Mouse (Mus musculus): ENCODE measurements around the gene Otulin. TPM values are rescaled to one million over a fixed set of nuclear protein-coding genes. Genes with fewer than 3 reads are reported as not detected.

Otulin gene
- polyA plus RNA-seq, 1 experiment, result 26.0 TPM

DNA sequence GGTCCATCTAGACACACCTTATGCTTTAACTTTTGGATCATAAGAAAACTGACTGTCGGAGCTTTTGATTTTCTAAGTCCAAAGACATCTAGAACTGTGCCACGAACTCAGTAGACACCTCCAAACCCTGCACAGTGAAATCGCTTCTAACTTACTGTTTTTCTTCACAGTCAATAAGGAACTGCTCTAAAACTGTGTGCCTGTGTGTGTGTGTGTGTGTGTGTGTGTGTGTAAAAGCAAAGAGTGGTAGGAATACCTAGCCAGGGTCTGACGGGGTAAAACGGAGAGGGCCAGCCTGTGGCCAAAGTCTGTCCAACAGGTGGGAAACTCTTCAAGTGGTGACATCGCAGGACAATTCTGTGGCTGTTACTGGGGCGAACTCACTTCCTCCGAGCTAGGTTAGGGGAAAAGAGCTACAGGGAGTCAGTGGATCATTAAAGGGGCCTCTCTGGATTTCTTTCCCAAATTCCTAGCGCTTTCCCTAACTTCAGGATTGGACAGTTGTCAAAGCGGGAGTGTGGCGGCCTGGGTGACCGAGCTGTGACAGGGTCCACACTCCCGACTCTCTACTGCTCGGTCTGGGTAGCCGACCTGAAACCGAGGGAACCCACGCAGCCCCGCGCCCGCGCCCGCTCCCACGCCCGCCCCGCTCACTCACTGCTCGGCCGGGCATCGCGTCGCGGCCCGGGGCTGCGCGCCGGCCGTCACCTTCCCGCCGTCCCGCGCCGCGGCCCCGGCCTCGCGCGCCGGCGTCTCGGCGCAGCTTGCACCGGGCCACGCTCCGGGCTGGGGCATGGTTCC is 493 bp downstream of the Otulin start:
- peaks cover 8% of the 10 kb centered on the region; the same call in 1 of the 2 replicates for H3K4me1 ChIP-seq (ENCODE audit: control insufficient read depth, insufficient read depth, low read length)
- no peaks in the 10 kb centered on the region for H3K27me3 ChIP-seq (ENCODE audit: control insufficient read depth, insufficient read depth, low read length)
- 2% methylated on average over 53 of the region's 53 CpGs for whole genome bisulfite sequencing
- peak in 1 of 2 experiments; percentile 34 for DNase-seq
- peak overlapping the region; percentile 69 for H3K4me3 ChIP-seq (replicated peaks; ENCODE audit: insufficient read depth, low read depth, low read length)
- no peak for TF ChIP-seq CTCF (IDR thresholded peaks at IDR 0.05; ENCODE audit: borderline replicate concordance, insufficient read depth, low read depth, low read length)
- no peak for TF ChIP-seq POLR2A (IDR thresholded peaks at IDR 0.05; ENCODE audit: borderline replicate concordance, insufficient read depth, low read length)
- H3K27ac ChIP-seq (ENCODE audit: insufficient read depth, low read length), result no peak overlapping the region

DNA sequence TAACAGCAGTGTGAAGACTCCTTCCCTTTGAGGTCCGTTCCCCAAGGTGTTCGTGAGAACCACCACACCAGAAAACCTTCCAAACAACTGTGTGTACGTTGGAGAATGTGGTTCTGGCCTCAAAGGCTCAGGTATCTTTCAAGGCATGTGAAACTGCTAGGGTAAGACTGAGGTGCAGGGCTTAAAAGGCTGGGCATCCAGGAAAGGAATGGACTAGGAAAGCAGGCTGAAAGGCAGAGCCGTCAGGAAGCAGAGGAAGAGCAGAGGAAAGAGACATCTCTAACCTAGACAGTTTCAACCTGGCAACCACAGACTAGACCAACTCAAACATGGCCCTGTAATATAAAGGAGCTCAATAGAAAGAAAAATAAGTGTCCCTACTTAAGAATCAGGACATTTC is 1.4 kb downstream of the Otulin start:
- DNase-seq, result no peak
- Histone ChIP-seq H3K27ac (ENCODE audit: insufficient read depth, low read length) (no peak overlapping the region), H3K27me3 (ENCODE audit: control insufficient read depth, insufficient read depth, low read length) (no peaks in the 10 kb centered on the region), H3K4me1 (ENCODE audit: control insufficient read depth, insufficient read depth, low read length) (peaks cover 8% of the 10 kb centered on the region; the same call in 1 of the 2 replicates), H3K4me3 (replicated peaks; ENCODE audit: insufficient read depth, low read depth, low read length) (no peak overlapping the region)
- 85% methylated on average over 4 of the region's 4 CpGs for WGBS
- TF ChIP-seq POLR2A (IDR thresholded peaks at IDR 0.05; ENCODE audit: borderline replicate concordance, insufficient read depth, low read length), result no peak
- TF ChIP-seq CTCF (IDR thresholded peaks at IDR 0.05; ENCODE audit: borderline replicate concordance, insufficient read depth, low read depth, low read length), result no peak

DNA sequence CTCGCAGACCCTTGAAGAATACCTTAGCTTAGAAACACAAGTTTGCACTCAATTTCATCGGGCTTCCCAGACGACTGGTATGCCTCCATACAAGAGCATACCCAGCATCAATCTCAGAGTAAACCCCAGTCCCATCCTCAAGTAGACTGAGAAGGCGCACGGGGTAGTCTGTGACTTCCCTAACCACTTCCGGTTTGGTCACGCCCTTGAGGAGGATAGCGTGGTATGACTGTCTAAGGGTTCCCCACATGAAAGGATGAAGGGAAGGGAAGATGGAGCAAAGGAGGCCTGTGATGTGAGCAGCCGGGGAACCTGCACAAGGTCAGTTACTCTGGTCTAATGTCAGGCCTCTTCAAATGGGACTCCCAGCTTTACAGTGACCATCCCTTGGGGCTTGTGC is 2.7 kb downstream of the Otulin start:
- no peak for DNase-seq
- Histone ChIP-seq H3K27ac (ENCODE audit: insufficient read depth, low read length) (no peak overlapping the region), H3K4me1 (ENCODE audit: control insufficient read depth, insufficient read depth, low read length) (peaks cover 8% of the 10 kb centered on the region; the same call in 1 of the 2 replicates), H3K4me3 (replicated peaks; ENCODE audit: insufficient read depth, low read depth, low read length) (no peak overlapping the region), H3K27me3 (ENCODE audit: control insufficient read depth, insufficient read depth, low read length) (no peaks in the 10 kb centered on the region)
- TF ChIP-seq POLR2A (IDR thresholded peaks at IDR 0.05; ENCODE audit: borderline replicate concordance, insufficient read depth, low read length) (no peak), CTCF (IDR thresholded peaks at IDR 0.05; ENCODE audit: borderline replicate concordance, insufficient read depth, low read depth, low read length) (no peak)
- 92% methylated on average over 9 of the region's 9 CpGs for WGBS

DNA sequence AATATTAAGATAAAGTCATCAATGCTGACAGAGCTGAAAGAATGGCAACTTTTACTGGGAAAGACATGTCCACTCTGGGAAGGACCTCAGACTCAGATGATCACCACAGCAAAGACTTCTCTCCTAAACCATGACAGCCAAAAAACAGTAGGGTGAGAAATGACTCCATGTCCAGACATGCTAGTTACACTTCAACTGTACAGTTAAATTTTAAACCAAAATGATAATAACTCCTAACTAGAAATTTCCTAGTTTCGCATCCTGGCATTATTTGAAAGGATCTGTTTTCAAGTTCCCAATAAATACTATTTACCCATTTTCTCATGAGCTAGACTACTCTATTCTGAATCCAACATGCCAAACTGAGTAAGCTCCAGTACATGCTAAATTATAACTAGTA is 4.2 kb downstream of the Otulin start:
- DNase-seq, result no peak
- Histone ChIP-seq H3K27ac (ENCODE audit: insufficient read depth, low read length) (peak overlapping the region; percentile 30; the same call in 1 of the 2 replicates), H3K27me3 (ENCODE audit: control insufficient read depth, insufficient read depth, low read length) (no peaks in the 10 kb centered on the region), H3K4me1 (ENCODE audit: control insufficient read depth, insufficient read depth, low read length) (peaks cover 9% of the 10 kb centered on the region; the same call in 1 of the 2 replicates), H3K4me3 (replicated peaks; ENCODE audit: insufficient read depth, low read depth, low read length) (no peak overlapping the region)
- TF ChIP-seq POLR2A (IDR thresholded peaks at IDR 0.05; ENCODE audit: borderline replicate concordance, insufficient read depth, low read length) (no peak), CTCF (IDR thresholded peaks at IDR 0.05; ENCODE audit: borderline replicate concordance, insufficient read depth, low read depth, low read length) (no peak)
- WGBS, result 98% methylated on average over 1 of the region's 1 CpGs

DNA sequence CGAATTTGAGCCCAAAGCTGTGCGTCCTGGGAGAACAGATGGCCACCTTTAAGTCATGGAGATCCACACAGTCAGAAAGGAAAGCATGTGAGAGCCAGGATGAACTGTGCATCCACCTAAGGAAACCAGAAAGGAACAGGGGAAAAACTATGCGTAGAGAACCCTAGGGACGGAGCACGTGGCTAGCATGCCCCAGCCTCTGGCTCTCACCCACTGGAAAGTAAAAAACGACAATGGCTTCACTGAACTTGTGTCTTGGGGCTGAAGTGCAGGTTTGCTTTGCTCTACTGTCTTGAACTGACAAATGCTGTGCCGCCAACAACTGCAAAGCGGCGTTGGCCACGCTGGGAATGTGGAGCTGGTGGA is 4.6 kb downstream of the Otulin start:
- Histone ChIP-seq H3K4me3 (replicated peaks; ENCODE audit: insufficient read depth, low read depth, low read length) (no peak overlapping the region), H3K27ac (ENCODE audit: insufficient read depth, low read length) (peak overlapping the region; percentile 30), H3K27me3 (ENCODE audit: control insufficient read depth, insufficient read depth, low read length) (no peaks in the 10 kb centered on the region), H3K4me1 (ENCODE audit: control insufficient read depth, insufficient read depth, low read length) (peaks cover 14% of the 10 kb centered on the region)
- WGBS, result 39% methylated on average over 10 of the region's 10 CpGs
- TF ChIP-seq CTCF (IDR thresholded peaks at IDR 0.05; ENCODE audit: borderline replicate concordance, insufficient read depth, low read depth, low read length) (no peak), POLR2A (IDR thresholded peaks at IDR 0.05; ENCODE audit: borderline replicate concordance, insufficient read depth, low read length) (no peak)
- no peak for DNase-seq

DNA sequence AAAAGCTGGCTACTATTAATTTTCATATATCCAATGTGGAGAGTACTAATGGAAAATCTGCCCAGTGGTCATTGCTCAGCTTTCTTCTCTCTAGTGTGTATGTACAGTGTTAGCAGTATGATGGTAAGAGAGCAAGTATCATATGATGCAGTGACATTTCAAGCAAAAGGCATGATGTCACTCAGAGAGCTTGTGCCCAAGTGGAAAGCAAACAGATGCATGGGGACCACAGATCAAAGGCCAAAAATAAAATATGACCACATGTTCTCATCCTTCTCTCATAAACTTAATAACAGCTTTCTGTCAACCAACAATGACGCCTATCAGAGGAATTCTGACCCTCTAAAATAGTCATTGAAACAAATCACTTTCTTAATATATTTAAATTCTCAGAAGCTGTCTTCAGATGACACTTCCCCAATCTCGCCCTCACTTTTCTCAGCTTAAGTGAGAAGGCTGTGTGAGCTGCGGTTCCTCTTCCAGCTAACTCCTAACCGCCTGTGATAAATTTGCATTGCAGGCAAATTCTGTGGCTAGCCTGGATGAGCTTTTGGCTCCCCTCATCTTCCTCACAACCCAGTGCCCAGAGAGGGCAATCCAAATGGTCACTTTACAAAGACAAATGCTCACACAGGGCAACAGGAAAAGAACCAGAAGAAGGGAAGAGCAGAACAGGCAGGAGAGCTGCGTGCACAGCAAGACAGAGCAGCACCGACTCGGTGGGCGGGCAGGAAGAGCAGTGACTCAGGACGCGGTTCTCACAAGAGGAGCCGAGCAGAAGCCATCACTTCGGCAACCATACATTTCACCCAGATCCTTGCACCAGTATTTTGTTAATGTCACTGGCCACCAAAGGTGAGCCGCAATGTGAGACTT is 5.2 kb downstream of the Otulin start:
- Histone ChIP-seq H3K27ac (ENCODE audit: insufficient read depth, low read length) (peak overlapping the region; percentile 30), H3K27me3 (ENCODE audit: control insufficient read depth, insufficient read depth, low read length) (no peaks in the 10 kb centered on the region), H3K4me3 (replicated peaks; ENCODE audit: insufficient read depth, low read depth, low read length) (peak overlapping the region; percentile 3), H3K4me1 (ENCODE audit: control insufficient read depth, insufficient read depth, low read length) (peaks cover 17% of the 10 kb centered on the region)
- 33% methylated on average over 13 of the region's 13 CpGs for WGBS
- TF ChIP-seq POLR2A (IDR thresholded peaks at IDR 0.05; ENCODE audit: borderline replicate concordance, insufficient read depth, low read length), result no peak
- peak; percentile 61 to 65 for DNase-seq

DNA sequence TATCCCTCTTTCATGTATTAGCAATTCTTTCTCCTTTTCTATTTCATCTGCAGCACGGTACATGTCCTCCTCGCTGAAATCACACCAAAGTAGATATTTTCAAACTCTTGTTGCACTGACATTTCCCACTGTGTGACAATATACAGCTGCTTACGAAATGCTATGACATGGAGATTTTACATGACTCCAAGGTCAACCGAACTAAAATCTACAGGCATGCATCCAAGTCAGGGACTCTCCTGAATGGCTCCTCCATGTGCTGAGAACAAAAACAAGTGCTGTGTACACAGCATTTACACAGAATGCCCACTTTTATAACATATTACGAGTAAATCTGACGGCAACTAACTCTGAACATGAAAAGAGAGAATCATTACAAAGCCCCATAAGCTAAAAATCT is 7.2 kb downstream of the Otulin start:
- TF ChIP-seq CTCF (IDR thresholded peaks at IDR 0.05; ENCODE audit: borderline replicate concordance, insufficient read depth, low read depth, low read length), result no peak
- no peak for TF ChIP-seq POLR2A (IDR thresholded peaks at IDR 0.05; ENCODE audit: borderline replicate concordance, insufficient read depth, low read length)
- 89% methylated on average over 6 of the region's 6 CpGs for WGBS
- Histone ChIP-seq H3K27me3 (ENCODE audit: control insufficient read depth, insufficient read depth, low read length) (no peaks in the 10 kb centered on the region), H3K4me1 (ENCODE audit: control insufficient read depth, insufficient read depth, low read length) (peaks cover 14% of the 10 kb centered on the region), H3K27ac (ENCODE audit: insufficient read depth, low read length) (no peak overlapping the region), H3K4me3 (replicated peaks; ENCODE audit: insufficient read depth, low read depth, low read length) (no peak overlapping the region)
- no peak for DNase-seq

All from cerebellum, adult 2 months (tissue).